Mouse (Mus musculus) liver, adult (tissue): ENCODE measurements around the gene D1Pas1.

ENCODE experiments used
- GATA4 ChIP-seq: IDR thresholded peaks from 2 replicates; pipeline ENCODE4 v1.6.1; 2014; ENCODE audit warnings: mild to moderate bottlenecking, low read length; ENCODE audit not compliant: insufficient replicate concordance

D1Pas1 gene

GRCm38 (mm10) chr1:186967201-186967812, at the start of gene D1Pas1:
Gene D1Pas1, plus strand, starts transcription at chr1:186967416.
- TF ChIP-seq GATA4 = no peak

- TF ChIP-seq GATA4 = no peak
Measured at GRCm38 (mm10) chr1:186922489-186923370, 44.5 kb upstream of the D1Pas1 start.

GRCm38 (mm10) chr1:186924027-186924426, 43.2 kb upstream of the D1Pas1 start:
- no peak for TF ChIP-seq GATA4

GRCm38 (mm10) chr1:186925411-186925810, 41.8 kb upstream of the D1Pas1 start:
- no peak for TF ChIP-seq GATA4

- TF ChIP-seq GATA4 = no peak
Measured at GRCm38 (mm10) chr1:186926316-186926949, 40.8 kb upstream of the D1Pas1 start.

GRCm38 (mm10) chr1:186926950-186927316, 40.3 kb upstream of the D1Pas1 start:
- TF ChIP-seq GATA4 = no peak

- TF ChIP-seq GATA4 = no peak
Measured at GRCm38 (mm10) chr1:186927494-186927893, 39.7 kb upstream of the D1Pas1 start.

- no peak for TF ChIP-seq GATA4
Measured at GRCm38 (mm10) chr1:186930160-186930887, 36.9 kb upstream of the D1Pas1 start.

- no peak for TF ChIP-seq GATA4
Measured at GRCm38 (mm10) chr1:186930888-186931233, 36.4 kb upstream of the D1Pas1 start.

- no peak for TF ChIP-seq GATA4
Measured at GRCm38 (mm10) chr1:186934205-186934604, 33.0 kb upstream of the D1Pas1 start.

GRCm38 (mm10) chr1:186952381-186952780, 14.8 kb upstream of the D1Pas1 start:
- peak; percentile 79; the same call in 1 of the 2 replicates for TF ChIP-seq GATA4

GRCm38 (mm10) chr1:186954591-186954990, 12.6 kb upstream of the D1Pas1 start:
- TF ChIP-seq GATA4 = no peak

- TF ChIP-seq GATA4 = no peak
Measured at GRCm38 (mm10) chr1:186959380-186959779, 7.8 kb upstream of the D1Pas1 start.

GRCm38 (mm10) chr1:186964143-186964875, 2.9 kb upstream of the D1Pas1 start:
- TF ChIP-seq GATA4 = no peak

- TF ChIP-seq GATA4 = no peak
Measured at GRCm38 (mm10) chr1:186967926-186968325, 710 bp downstream of the D1Pas1 start.
